Mouse (Mus musculus): ENCODE results near the gene Rimbp2. TPM values are rescaled to one million over a fixed set of nuclear protein-coding genes. Genes with fewer than 3 reads are reported as not detected.

Gene Rimbp2
- total RNA-seq, 2 experiments from 2014 or later: 111 to 114 TPM

- no peak for DNase-seq (ENCODE audit: extremely low spot score in 1 of 2, low spot score in 2 of 2)
- intact Hi-C loops (cut with DNase I): no loop called here
Observed at GRCm38 (mm10) chr5:128866291-128866690, 87.0 kb downstream of the Rimbp2 start.

- no peak for DNase-seq (ENCODE audit: extremely low spot score in 1 of 2, low spot score in 2 of 2)
- intact Hi-C loops (cut with DNase I): no loop called here
Observed at GRCm38 (mm10) chr5:128863497-128863896, 89.8 kb downstream of the Rimbp2 start.

GRCm38 (mm10) chr5:128860907-128861306 lies 92.4 kb downstream of the Rimbp2 start:
- DNase-seq (ENCODE audit: extremely low spot score in 1 of 2, low spot score in 2 of 2): no peak
- intact Hi-C loops (cut with DNase I): no loop called here

GRCm38 (mm10) chr5:128852791-128853190 lies 100.5 kb downstream of the Rimbp2 start:
- no peak for DNase-seq (ENCODE audit: extremely low spot score in 1 of 2, low spot score in 2 of 2)
- intact Hi-C loops (cut with DNase I): loop anchor here (10.0 kb wide), 1 partner anchor 48 kb away; no protein-coding TSS in a partner anchor

GRCm38 (mm10) chr5:128847806-128848205 lies 105.5 kb downstream of the Rimbp2 start:
- no peak for DNase-seq (ENCODE audit: extremely low spot score in 1 of 2, low spot score in 2 of 2)
- intact Hi-C loops (cut with DNase I): no loop called here

GRCm38 (mm10) chr5:128846433-128847040 lies 106.7 kb downstream of the Rimbp2 start:
- intact Hi-C loops (cut with DNase I): no loop called here
- DNase-seq (ENCODE audit: extremely low spot score in 1 of 2, low spot score in 2 of 2): peak in 1 of 2 experiments; percentile 57

GRCm38 (mm10) chr5:128845033-128845432 lies 108.3 kb downstream of the Rimbp2 start:
- intact Hi-C loops (cut with DNase I): no loop called here
- peak; percentile 62 to 66 for DNase-seq (ENCODE audit: extremely low spot score in 1 of 2, low spot score in 2 of 2)

GRCm38 (mm10) chr5:128843982-128844381 lies 109.3 kb downstream of the Rimbp2 start:
- intact Hi-C loops (cut with DNase I): no loop called here
- no peak for DNase-seq (ENCODE audit: extremely low spot score in 1 of 2, low spot score in 2 of 2)

GRCm38 (mm10) chr5:128841541-128841940 lies 111.7 kb downstream of the Rimbp2 start:
- intact Hi-C loops (cut with DNase I): no loop called here
- DNase-seq (ENCODE audit: extremely low spot score in 1 of 2, low spot score in 2 of 2): peak in 1 of 2 experiments; percentile 55

- intact Hi-C loops (cut with DNase I): no loop called here
- no peak for DNase-seq (ENCODE audit: extremely low spot score in 1 of 2, low spot score in 2 of 2)
Observed at GRCm38 (mm10) chr5:128837045-128837444, 116.2 kb downstream of the Rimbp2 start.

GRCm38 (mm10) chr5:128834126-128834525 lies 119.2 kb downstream of the Rimbp2 start:
- no peak for DNase-seq (ENCODE audit: extremely low spot score in 1 of 2, low spot score in 2 of 2)
- intact Hi-C loops (cut with DNase I): no loop called here

GRCm38 (mm10) chr5:128822843-128823242 lies 130.4 kb downstream of the Rimbp2 start:
- intact Hi-C loops (cut with DNase I): no loop called here

GRCm38 (mm10) chr5:128819638-128820285 lies 133.5 kb downstream of the Rimbp2 start:
- intact Hi-C loops (cut with DNase I): no loop called here
- DNase-seq (ENCODE audit: extremely low spot score in 1 of 2, low spot score in 2 of 2): peak; percentile 50 to 55

More at GRCm38 (mm10) chr5:128822843-128823242, 130.4 kb downstream of the Rimbp2 start:
- no peak for DNase-seq (ENCODE audit: extremely low spot score in 1 of 2, low spot score in 2 of 2)

- intact Hi-C loops (cut with DNase I): no loop called here
Observed at GRCm38 (mm10) chr5:128815629-128816028, 137.7 kb downstream of the Rimbp2 start.

GRCm38 (mm10) chr5:128815078-128815477 lies 138.2 kb downstream of the Rimbp2 start:
- DNase-seq (ENCODE audit: extremely low spot score in 1 of 2, low spot score in 2 of 2): no peak
- intact Hi-C loops (cut with DNase I): no loop called here

More at GRCm38 (mm10) chr5:128815629-128816028, 137.7 kb downstream of the Rimbp2 start:
- DNase-seq (ENCODE audit: extremely low spot score in 1 of 2, low spot score in 2 of 2): peak; percentile 45 to 69

- no peak for DNase-seq (ENCODE audit: extremely low spot score in 1 of 2, low spot score in 2 of 2)
- intact Hi-C loops (cut with DNase I): loop anchor here (5.0 kb wide), 2 partner anchors 139 to 159 kb away; partner anchors contain the start of gene Rimbp2
Observed at GRCm38 (mm10) chr5:128813121-128813520, 140.2 kb downstream of the Rimbp2 start.

- intact Hi-C loops (cut with DNase I): loop anchor here (5.0 kb wide), 2 partner anchors 141 to 161 kb away; partner anchors contain the start of gene Rimbp2
- DNase-seq (ENCODE audit: extremely low spot score in 1 of 2, low spot score in 2 of 2): no peak
Observed at GRCm38 (mm10) chr5:128811431-128811830, 141.9 kb downstream of the Rimbp2 start.

- peak; percentile 69 to 79 for DNase-seq (ENCODE audit: extremely low spot score in 1 of 2, low spot score in 2 of 2)
- intact Hi-C loops (cut with DNase I): loop anchor here (5.0 kb wide), 2 partner anchors 142 to 162 kb away; partner anchors contain the start of gene Rimbp2
Observed at GRCm38 (mm10) chr5:128810006-128810405, 143.3 kb downstream of the Rimbp2 start.

GRCm38 (mm10) chr5:128809406-128809805 lies 143.9 kb downstream of the Rimbp2 start:
- DNase-seq (ENCODE audit: extremely low spot score in 1 of 2, low spot score in 2 of 2): no peak
- intact Hi-C loops (cut with DNase I): loop anchor here (10.0 kb wide), 1 partner anchor 45 kb away; no protein-coding TSS in a partner anchor

Data from left cerebral cortex, postnatal 10 days (tissue).